Mouse (Mus musculus) embryo, embryonic 9.5 days (tissue): ENCODE measurements around the gene Ppp1r14b.
"Not testable (repeated sequence)": the region's sequence is repeated elsewhere in the genome, so short reads cannot be mapped to it uniquely, and the experiment has no call there.

Source experiments
- DNase-seq: peaks from one replicate; pipeline ENCODE4 v3.0.0-alpha.2; 2017; ENCODE audit errors: extremely low spot score

Ppp1r14b gene

GRCm38 (mm10) chr19:6975537-6976521 lies 1.1 kb downstream of the Ppp1r14b start, which contains the start of gene Plcb3:
Gene Plcb3, minus strand, starts transcription at chr19:6976470.
- peak; percentile 77 for DNase-seq

- DNase-seq, result no peak
Measured at GRCm38 (mm10) chr19:6977759-6978638, 3.2 kb downstream of the Ppp1r14b start.

- no peak for DNase-seq
Measured at GRCm38 (mm10) chr19:6978639-6978974, 3.8 kb downstream of the Ppp1r14b start.

GRCm38 (mm10) chr19:6979001-6979479 lies 4.3 kb downstream of the Ppp1r14b start:
- peak; percentile 60 for DNase-seq

GRCm38 (mm10) chr19:6979486-6980380 lies 5.0 kb downstream of the Ppp1r14b start:
- peak; percentile 100 for DNase-seq

GRCm38 (mm10) chr19:6980381-6981093 lies 5.8 kb downstream of the Ppp1r14b start, which contains the start of gene Fkbp2:
Gene Fkbp2, minus strand, starts transcription at chr19:6980501.
- DNase-seq, result peak; percentile 99

- DNase-seq, result no peak
Measured at GRCm38 (mm10) chr19:6981465-6981864, 6.7 kb downstream of the Ppp1r14b start.

- no peak for DNase-seq
Measured at GRCm38 (mm10) chr19:6983621-6984020, 8.9 kb downstream of the Ppp1r14b start.

GRCm38 (mm10) chr19:6985300-6985699 lies 10.5 kb downstream of the Ppp1r14b start:
- no peak for DNase-seq

- no peak for DNase-seq
Measured at GRCm38 (mm10) chr19:6985951-6986708, 11.4 kb downstream of the Ppp1r14b start.

GRCm38 (mm10) chr19:6987061-6987903 lies 12.5 kb downstream of the Ppp1r14b start, which contains the start of gene Vegfb:
Gene Vegfb, minus strand, starts transcription at chr19:6987651.
- peak; percentile 81 for DNase-seq

- no peak for DNase-seq
Measured at GRCm38 (mm10) chr19:6987904-6988285, 13.1 kb downstream of the Ppp1r14b start.

- DNase-seq, result no peak
Measured at GRCm38 (mm10) chr19:6989251-6989650, 14.5 kb downstream of the Ppp1r14b start.

- no peak for DNase-seq
Measured at GRCm38 (mm10) chr19:6990712-6991111, 15.9 kb downstream of the Ppp1r14b start.

- not testable (repeated sequence) for DNase-seq
Measured at GRCm38 (mm10) chr19:6991166-6991565, 16.4 kb downstream of the Ppp1r14b start.

- peak; percentile 96 for DNase-seq
Measured at GRCm38 (mm10) chr19:6992011-6992858, 17.5 kb downstream of the Ppp1r14b start, which contains the start of gene Dnajc4. Gene Dnajc4, minus strand, starts transcription at chr19:6992572.

GRCm38 (mm10) chr19:6993011-6993770 lies 18.4 kb downstream of the Ppp1r14b start:
- DNase-seq, result no peak
